21 mouse cellular contexts compared by ENCODE assay signal in the genomic region with DNA sequence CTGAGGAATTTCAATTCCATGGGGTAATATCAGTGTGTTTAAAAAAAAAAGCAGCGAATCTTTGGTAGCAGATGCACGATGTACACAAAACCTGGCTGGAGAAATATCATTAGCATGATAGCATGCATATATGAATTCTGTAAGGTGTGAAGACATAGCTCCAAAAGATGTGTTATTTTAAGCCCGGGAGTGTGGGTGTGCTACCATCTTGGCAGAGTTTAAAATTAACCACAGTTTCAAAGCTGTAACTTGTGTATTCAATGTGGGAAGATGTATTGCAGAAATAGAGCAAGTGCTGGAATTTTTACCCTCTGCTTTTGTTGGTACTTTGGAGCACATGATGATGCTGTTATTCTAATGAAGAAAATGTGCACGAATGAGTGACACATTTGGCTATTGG.
DNase-seq lines count a peak whose midpoint lies in the region; ATAC-seq and TF ChIP-seq lines count a peak whose summit lies in the region.
"Had no signal": no experiment of that assay in that cellular context is flagged by ENCODE, and none has a peak within 500 bp of the region (broad histone marks: within the 10 kb centered on the region; RNA-seq: fewer than 3 reads in every experiment).

No protein-coding gene starts in this region.

- no peak overlapping the region for H3K4me2 ChIP-seq in midbrain, embryonic 11.5 days
- H3K4me2 ChIP-seq in midbrain, embryonic 13.5 days (replicated peaks), result no peak overlapping the region
- H3K4me2 ChIP-seq: heart, embryonic 12.5 days; limb, embryonic 12.5 days; neural tube, embryonic 13.5 days had no signal

- no peaks in the 10 kb centered on the region for H3K9me3 ChIP-seq in midbrain, embryonic 11.5 days (ENCODE audit: control insufficient read depth, low read length)
- H3K9me3 ChIP-seq in midbrain, embryonic 13.5 days, result no peaks in the 10 kb centered on the region
- H3K9me3 ChIP-seq: G1E; heart, embryonic 12.5 days; megakaryocyte, embryonic 14.5 days; neural tube, embryonic 13.5 days had no signal

- no peaks in the 10 kb centered on the region for H3K27me3 ChIP-seq in midbrain, embryonic 11.5 days (ENCODE audit: control insufficient read depth, insufficient read depth, low read length)
- H3K27me3 ChIP-seq in midbrain, embryonic 13.5 days, result no peaks in the 10 kb centered on the region
- H3K27me3 ChIP-seq: heart, embryonic 12.5 days; limb, embryonic 12.5 days; megakaryocyte, embryonic 14.5 days; neural tube, embryonic 13.5 days had no signal

- intact Hi-C loops in left cerebral cortex, adult 2 months (cut with DNase I), result loop anchor here (1.0 kb wide), 1 partner anchor 28 kb away; no protein-coding TSS in a partner anchor

- DNase-seq in midbrain, embryonic 11.5 days (ENCODE audit: low spot score, missing footprints), result peak; percentile 72
- peak; percentile 90 to 93 for DNase-seq in frontal cortex, adult 2 months (ENCODE audit: extremely low spot score in 1 of 2, low spot score in 1 of 2)
- DNase-seq in left cerebral cortex, adult 2 months (ENCODE audit: extremely low spot score in 1 of 2, low spot score in 2 of 2), result peak; percentile 31 to 44
- peak; percentile 97 for DNase-seq in telencephalon, adult 2 months (ENCODE audit: low read depth, low spot score)
- DNase-seq in cerebellum, postnatal 36 days, result no peak
- no peak for DNase-seq in adrenal gland, postnatal 14 days
- DNase-seq: adrenal gland, postnatal 25 days; cerebellum, adult 9-11 months; gastrocnemius, postnatal 10 days; heart, postnatal 36 days; kidney, adult 8-10 months; kidney, postnatal 36 days; lung, postnatal 10 days; thymus, adult 2 months had no signal

- WGBS in midbrain, embryonic 11.5 days, result 94% methylated on average over 4 of the region's 4 CpGs
- 88% methylated on average over 4 of the region's 4 CpGs for WGBS in midbrain, embryonic 13.5 days

- H3K9ac ChIP-seq in midbrain, embryonic 11.5 days (ENCODE audit: low read length), result no peak overlapping the region
- H3K9ac ChIP-seq in midbrain, embryonic 13.5 days (replicated peaks), result no peak overlapping the region
- H3K9ac ChIP-seq: heart, embryonic 12.5 days; limb, embryonic 12.5 days; liver, embryonic 14.5 days; neural tube, embryonic 13.5 days had no signal

- no peaks in the 10 kb centered on the region; the same call in 1 of the 2 replicates for H3K4me1 ChIP-seq in midbrain, embryonic 11.5 days (ENCODE audit: control insufficient read depth, insufficient read depth, low read length)
- peaks cover 21% of the 10 kb centered on the region for H3K4me1 ChIP-seq in midbrain, embryonic 13.5 days (replicated peaks)
- H3K4me1 ChIP-seq: heart, embryonic 12.5 days; limb, embryonic 12.5 days; megakaryocyte, embryonic 14.5 days; neural tube, embryonic 13.5 days had no signal

- no peak overlapping the region for H3K27ac ChIP-seq in midbrain, embryonic 11.5 days (ENCODE audit: low read depth, low read length)
- H3K27ac ChIP-seq in midbrain, embryonic 13.5 days, result no peak overlapping the region
- H3K27ac ChIP-seq in left cerebral cortex, adult 2 months, result peak overlapping the region; percentile 65
- H3K27ac ChIP-seq: limb, embryonic 12.5 days; liver, embryonic 14.5 days; neural tube, embryonic 13.5 days had no signal

- H3K4me3 ChIP-seq in midbrain, embryonic 11.5 days (ENCODE audit: low read depth, low read length), result no peak overlapping the region
- H3K4me3 ChIP-seq in midbrain, embryonic 13.5 days (replicated peaks), result no peak overlapping the region
- H3K4me3 ChIP-seq in left cerebral cortex, adult 2 months, result no peak overlapping the region
- H3K4me3 ChIP-seq: heart, embryonic 12.5 days; limb, embryonic 12.5 days; megakaryocyte, embryonic 14.5 days; neural tube, embryonic 13.5 days had no signal

- no peak for ATAC-seq in midbrain, embryonic 11.5 days (ENCODE audit: low FRiP score)
- ATAC-seq in midbrain, embryonic 13.5 days, result no peak

- TF ChIP-seq CTCF in left cerebral cortex, adult 2 months (IDR thresholded peaks at IDR 0.05), result no peak

- no peaks in the 10 kb centered on the region for H3K36me3 ChIP-seq in midbrain, embryonic 11.5 days (ENCODE audit: control insufficient read depth, insufficient read depth, low read length)
- no peaks in the 10 kb centered on the region for H3K36me3 ChIP-seq in midbrain, embryonic 13.5 days
- H3K36me3 ChIP-seq: G1E; heart, embryonic 12.5 days; limb, embryonic 12.5 days; neural tube, embryonic 13.5 days had no signal

Comparison
In these comparisons a context has a peak if more than half of its experiments do, and no peak if none do; other contexts are left out.
1. DNase-seq: peak in midbrain, embryonic 11.5 days (single experiment), frontal cortex, adult 2 months (2 of 2), left cerebral cortex, adult 2 months (2 of 2) and telencephalon, adult 2 months (single experiment); none in cerebellum, postnatal 36 days (0 of 2) and adrenal gland, postnatal 14 days (single experiment).